In the genomic region with DNA sequence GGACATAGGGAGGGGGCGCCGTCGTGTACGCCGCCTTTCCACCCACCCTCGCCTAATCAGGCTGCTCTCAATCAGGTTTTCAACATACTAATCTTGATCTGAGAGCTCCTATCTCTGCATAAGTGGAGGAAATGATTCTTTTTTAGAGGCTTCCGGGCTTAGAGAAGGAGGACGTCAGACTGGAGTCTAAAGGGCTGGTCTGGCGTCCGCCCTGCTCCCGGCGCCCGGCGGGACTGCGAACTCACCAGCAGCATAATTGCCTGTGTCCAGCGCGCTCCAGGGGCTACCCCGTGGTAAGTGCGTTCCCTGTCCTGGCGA, we compare ENCODE assay signal across 9 mouse cellular contexts. TPM values are rescaled to one million over a fixed set of nuclear protein-coding genes. Genes with fewer than 3 reads are reported as not detected.
DNase-seq lines count a peak whose midpoint lies in the region; ATAC-seq and TF ChIP-seq lines count a peak whose summit lies in the region.
"Had no signal": no experiment of that assay in that cellular context is flagged by ENCODE, and none has a peak within 500 bp of the region (broad histone marks: within the 10 kb centered on the region; RNA-seq: fewer than 3 reads in every experiment).

No protein-coding gene starts in this region.

- H3K4me1 ChIP-seq in lung, adult 2 months (ENCODE audit: control insufficient read depth, insufficient read depth, low read length), result peaks cover 4% of the 10 kb centered on the region
- H3K4me1 ChIP-seq in kidney, embryonic 15.5 days, result peaks cover 38% of the 10 kb centered on the region
- H3K4me1 ChIP-seq in midbrain, postnatal 0 days (ENCODE audit: insufficient read depth, low read length), result 0 out of 2 replicates have a peak, but pooled peaks cover 7% of the 10 kb centered on the region

- H3K36me3 ChIP-seq in kidney, embryonic 15.5 days, result no peaks in the 10 kb centered on the region
- H3K36me3 ChIP-seq in midbrain, postnatal 0 days (ENCODE audit: insufficient read depth, low read length), result no peaks in the 10 kb centered on the region

- no peak overlapping the region for H3K27ac ChIP-seq in kidney, embryonic 15.5 days
- no peak overlapping the region for H3K27ac ChIP-seq in midbrain, postnatal 0 days (ENCODE audit: low read depth, low read length)

- WGBS in lung, adult 2 months, result 3% methylated on average over 20 of the region's 20 CpGs
- under 1% methylated on average over 20 of the region's 20 CpGs for WGBS in kidney, embryonic 15.5 days
- under 1% methylated on average over 20 of the region's 20 CpGs for WGBS in midbrain, postnatal 0 days

- TF ChIP-seq CTCF in lung, adult 2 months (IDR thresholded peaks at IDR 0.05; ENCODE audit: insufficient read depth, low read length), result no peak
- no peak for TF ChIP-seq CTCF in midbrain, postnatal 0 days (IDR thresholded peaks at IDR 0.05)

- H3K4me2 ChIP-seq in kidney, embryonic 15.5 days, result peak overlapping the region; percentile 50
- H3K4me2 ChIP-seq in midbrain, postnatal 0 days (ENCODE audit: low read depth, low read length, poor library complexity, severe bottlenecking), result 0 out of 2 replicates have a peak overlapping the region, but pooled peaks have one; percentile 4

- peak overlapping the region; percentile 42 for H3K4me3 ChIP-seq in lung, adult 2 months (replicated peaks; ENCODE audit: extremely low read depth, low read depth, low read length)
- H3K4me3 ChIP-seq in kidney, embryonic 15.5 days (replicated peaks), result peak overlapping the region; percentile 32
- 0 out of 2 replicates have a peak overlapping the region, but pooled peaks have one; percentile 2 for H3K4me3 ChIP-seq in midbrain, postnatal 0 days (ENCODE audit: low read depth, low read length)

- H3K27me3 ChIP-seq in kidney, embryonic 15.5 days, result peaks cover 96% of the 10 kb centered on the region
- peaks cover 70% of the 10 kb centered on the region for H3K27me3 ChIP-seq in midbrain, postnatal 0 days (ENCODE audit: insufficient read depth, low read length)

- TF ChIP-seq POLR2A in lung, adult 2 months (IDR thresholded peaks at IDR 0.05; ENCODE audit: borderline replicate concordance, extremely low read depth, low read depth, low read length), result no peak

- H3K9me3 ChIP-seq in kidney, embryonic 15.5 days (replicated peaks), result no peaks in the 10 kb centered on the region
- no peaks in the 10 kb centered on the region for H3K9me3 ChIP-seq in midbrain, postnatal 0 days (ENCODE audit: low read length)

- H3K9ac ChIP-seq in kidney, embryonic 15.5 days, result no peak overlapping the region
- H3K9ac ChIP-seq in midbrain, postnatal 0 days (replicated peaks; ENCODE audit: low read length, poor library complexity, severe bottlenecking), result no peak overlapping the region

- peak; percentile 36 for ATAC-seq in granulocyte monocyte progenitor cell, adult 5-6 weeks (replicated peaks; ENCODE audit: poor library complexity, severe bottlenecking)
- ATAC-seq in kidney, embryonic 15.5 days (replicated peaks; ENCODE audit: low FRiP score), result peak; percentile 61; the same call in 1 of the 2 replicates
- ATAC-seq in midbrain, postnatal 0 days (ENCODE audit: low FRiP score), result no peak
- ATAC-seq in inflammation-experienced regulatory T-cells, adult 6 months, result no peak

- DNase-seq in lung, adult 2 months, result no peak
- DNase-seq in lung, postnatal 36 days, result no peak
- DNase-seq in midbrain, postnatal 0 days (ENCODE audit: low spot score), result no peak
- DNase-seq in frontal cortex, postnatal 10 days (ENCODE audit: low spot score in 2 of 2), result no peak
- no peak for DNase-seq in right cerebral cortex, postnatal 4 days

RNA-seq across cellular contexts. Expression of gene Lhx8, which starts 1.7 kb away (rescaled TPM):
- polyA plus RNA-seq in lung, adult 2 months (2012; rRNA removed), result 0.14 and 0.24 TPM in 2 replicates
- total RNA-seq in granulocyte monocyte progenitor cell, adult 5-6 weeks (2014; fragmentation: Nextera tagmentation), result not detected in 2 replicates
- not detected in 2 replicates for total RNA-seq in granulocyte monocyte progenitor cell, adult 5-6 weeks (2017)
- not detected in 2 replicates for polyA plus RNA-seq in kidney, embryonic 15.5 days (2015; fragmentation: Nextera tagmentation; extraction: Ambion mirVana)
- total RNA-seq in midbrain, postnatal 0 days (2014; rRNA removed), result 0.49 TPM in 1 of 2 replicates, not detected in the other
- 0.58 and 1.0 TPM in 2 replicates for polyA plus RNA-seq in midbrain, postnatal 0 days (2015; fragmentation: Nextera tagmentation; extraction: Ambion mirVana)
- polyA plus RNA-seq in inflammation-experienced regulatory T-cells, adult 6 months (2017; shearing (Covaris generic)), result not detected
- total RNA-seq: MEL had no signal

Comparison
In these comparisons a context has a peak if more than half of its experiments do, and no peak if none do; other contexts are left out.
1. ATAC-seq: peak in granulocyte monocyte progenitor cell, adult 5-6 weeks (single experiment) and kidney, embryonic 15.5 days (single experiment); none in midbrain, postnatal 0 days (single experiment) and inflammation-experienced regulatory T-cells, adult 6 months (single experiment).
2. Peak in every context shown above with its lines, with median percentiles within 50 percentile points of each other: H3K4me3 ChIP-seq.